Mouse (Mus musculus): ENCODE data around the gene Drg1. TPM values are rescaled to one million over a fixed set of nuclear protein-coding genes. Genes with fewer than 3 reads are reported as not detected.
A peak's percentile ranks its signal among the peaks of the same experiment; 100 is the strongest.
"Not testable (repeated sequence)": the region's sequence is repeated elsewhere in the genome, so short reads cannot be mapped to it uniquely, and the experiment has no call there.

Gene Drg1
- polyA plus RNA-seq, 1 experiment from 2014 or later, result 249 TPM

GRCm38 (mm10) chr11:3163661-3164060 is 102.6 kb downstream of the Drg1 start:
- 73% methylated on average over 3 of the region's 3 CpGs for WGBS
- ATAC-seq (ENCODE audit: low FRiP score, low TSS enrichment); H3K9ac ChIP-seq (replicated peaks; ENCODE audit: low read length): not testable (repeated sequence)

GRCm38 (mm10) chr11:3163122-3163521 is 103.1 kb downstream of the Drg1 start:
- 88% methylated on average over 2 of the region's 2 CpGs for WGBS
- H3K4me1 ChIP-seq (ENCODE audit: insufficient read depth, low read length); H3K4me3 ChIP-seq (ENCODE audit: low read length); H3K4me2 ChIP-seq (replicated peaks; ENCODE audit: low read depth, low read length); H3K36me3 ChIP-seq (ENCODE audit: insufficient read depth, low read length); H3K9ac ChIP-seq (replicated peaks; ENCODE audit: low read length); H3K27ac ChIP-seq (ENCODE audit: low read length); H3K27me3 ChIP-seq (ENCODE audit: insufficient read depth, low read length); ATAC-seq (ENCODE audit: low FRiP score, low TSS enrichment): not testable (repeated sequence)
- H3K9me3 ChIP-seq (ENCODE audit: low read length), result peaks cover 16% of the 10 kb centered on the region

More at GRCm38 (mm10) chr11:3163661-3164060, 102.6 kb downstream of the Drg1 start:
- H3K9me3 ChIP-seq (ENCODE audit: low read length), result peaks cover 16% of the 10 kb centered on the region
- H3K4me1 ChIP-seq (ENCODE audit: insufficient read depth, low read length); H3K4me3 ChIP-seq (ENCODE audit: low read length); H3K4me2 ChIP-seq (replicated peaks; ENCODE audit: low read depth, low read length); H3K27ac ChIP-seq (ENCODE audit: low read length); H3K36me3 ChIP-seq (ENCODE audit: insufficient read depth, low read length); H3K27me3 ChIP-seq (ENCODE audit: insufficient read depth, low read length): not testable (repeated sequence)

GRCm38 (mm10) chr11:3162236-3162897 is 103.8 kb downstream of the Drg1 start:
- H3K9me3 ChIP-seq (ENCODE audit: low read length); H3K27ac ChIP-seq (ENCODE audit: low read length); H3K9ac ChIP-seq (replicated peaks; ENCODE audit: low read length); H3K4me2 ChIP-seq (replicated peaks; ENCODE audit: low read depth, low read length); H3K4me3 ChIP-seq (ENCODE audit: low read length); H3K27me3 ChIP-seq (ENCODE audit: insufficient read depth, low read length); H3K36me3 ChIP-seq (ENCODE audit: insufficient read depth, low read length); H3K4me1 ChIP-seq (ENCODE audit: insufficient read depth, low read length): not testable (repeated sequence)
- ATAC-seq (ENCODE audit: low FRiP score, low TSS enrichment), result peak; percentile 44
- WGBS, result 56% methylated on average over 5 of the region's 5 CpGs

GRCm38 (mm10) chr11:3161370-3161769 is 104.8 kb downstream of the Drg1 start:
- not testable (repeated sequence) for H3K4me3 ChIP-seq (ENCODE audit: low read length); ATAC-seq (ENCODE audit: low FRiP score, low TSS enrichment); H3K9ac ChIP-seq (replicated peaks; ENCODE audit: low read length); H3K27ac ChIP-seq (ENCODE audit: low read length); H3K9me3 ChIP-seq (ENCODE audit: low read length); H3K36me3 ChIP-seq (ENCODE audit: insufficient read depth, low read length); H3K4me2 ChIP-seq (replicated peaks; ENCODE audit: low read depth, low read length); H3K27me3 ChIP-seq (ENCODE audit: insufficient read depth, low read length); H3K4me1 ChIP-seq (ENCODE audit: insufficient read depth, low read length)
- 57% methylated on average over 1 of the region's 2 CpGs for WGBS

- H3K27me3 ChIP-seq (ENCODE audit: insufficient read depth, low read length); H3K36me3 ChIP-seq (ENCODE audit: insufficient read depth, low read length); H3K4me1 ChIP-seq (ENCODE audit: insufficient read depth, low read length); H3K4me2 ChIP-seq (replicated peaks; ENCODE audit: low read depth, low read length); H3K27ac ChIP-seq (ENCODE audit: low read length); ATAC-seq (ENCODE audit: low FRiP score, low TSS enrichment); H3K4me3 ChIP-seq (ENCODE audit: low read length); H3K9ac ChIP-seq (replicated peaks; ENCODE audit: low read length): not testable (repeated sequence)
- peaks cover 11% of the 10 kb centered on the region for H3K9me3 ChIP-seq (ENCODE audit: low read length)
- 92% methylated on average over 4 of the region's 4 CpGs for WGBS
Observed at GRCm38 (mm10) chr11:3158800-3159199, 107.4 kb downstream of the Drg1 start.

- H3K4me3 ChIP-seq (ENCODE audit: low read length); H3K4me2 ChIP-seq (replicated peaks; ENCODE audit: low read depth, low read length); ATAC-seq (ENCODE audit: low FRiP score, low TSS enrichment); H3K36me3 ChIP-seq (ENCODE audit: insufficient read depth, low read length); H3K27ac ChIP-seq (ENCODE audit: low read length); H3K27me3 ChIP-seq (ENCODE audit: insufficient read depth, low read length); H3K9ac ChIP-seq (replicated peaks; ENCODE audit: low read length); H3K4me1 ChIP-seq (ENCODE audit: insufficient read depth, low read length): not testable (repeated sequence)
- WGBS, result 93% methylated on average over 6 of the region's 6 CpGs
- H3K9me3 ChIP-seq (ENCODE audit: low read length), result peaks cover 13% of the 10 kb centered on the region
Observed at GRCm38 (mm10) chr11:3157996-3158395, 108.2 kb downstream of the Drg1 start.

GRCm38 (mm10) chr11:3156991-3157390 is 109.2 kb downstream of the Drg1 start:
- ATAC-seq (ENCODE audit: low FRiP score, low TSS enrichment); H3K4me1 ChIP-seq (ENCODE audit: insufficient read depth, low read length); H3K27ac ChIP-seq (ENCODE audit: low read length); H3K9me3 ChIP-seq (ENCODE audit: low read length); H3K36me3 ChIP-seq (ENCODE audit: insufficient read depth, low read length); H3K4me3 ChIP-seq (ENCODE audit: low read length); H3K4me2 ChIP-seq (replicated peaks; ENCODE audit: low read depth, low read length); H3K9ac ChIP-seq (replicated peaks; ENCODE audit: low read length); H3K27me3 ChIP-seq (ENCODE audit: insufficient read depth, low read length): not testable (repeated sequence)
- WGBS, result 97% methylated on average over 2 of the region's 3 CpGs

- H3K27ac ChIP-seq (ENCODE audit: low read length); H3K4me3 ChIP-seq (ENCODE audit: low read length); H3K4me1 ChIP-seq (ENCODE audit: insufficient read depth, low read length); H3K27me3 ChIP-seq (ENCODE audit: insufficient read depth, low read length); H3K9ac ChIP-seq (replicated peaks; ENCODE audit: low read length); H3K4me2 ChIP-seq (replicated peaks; ENCODE audit: low read depth, low read length): not testable (repeated sequence)
- Histone ChIP-seq H3K36me3 (ENCODE audit: insufficient read depth, low read length) (peaks cover 11% of the 10 kb centered on the region), H3K9me3 (ENCODE audit: low read length) (peaks cover 13% of the 10 kb centered on the region)
- WGBS, result 81% methylated on average over 1 of the region's 1 CpGs
- ATAC-seq (ENCODE audit: low FRiP score, low TSS enrichment), result peak; percentile 35; the same call in 1 of the 2 replicates
Observed at GRCm38 (mm10) chr11:3153666-3154397, 112.4 kb downstream of the Drg1 start.

GRCm38 (mm10) chr11:3151358-3151757 is 114.9 kb downstream of the Drg1 start:
- not testable (repeated sequence) for H3K27me3 ChIP-seq (ENCODE audit: insufficient read depth, low read length); H3K27ac ChIP-seq (ENCODE audit: low read length); H3K9ac ChIP-seq (replicated peaks; ENCODE audit: low read length); H3K4me2 ChIP-seq (replicated peaks; ENCODE audit: low read depth, low read length); H3K4me1 ChIP-seq (ENCODE audit: insufficient read depth, low read length); H3K4me3 ChIP-seq (ENCODE audit: low read length)
- peaks cover 13% of the 10 kb centered on the region for H3K9me3 ChIP-seq (ENCODE audit: low read length)
- WGBS, result 90% methylated on average over 4 of the region's 4 CpGs
- ATAC-seq (ENCODE audit: low FRiP score, low TSS enrichment), result peak; percentile 47; the same call in 1 of the 2 replicates
- peaks cover 11% of the 10 kb centered on the region for H3K36me3 ChIP-seq (ENCODE audit: insufficient read depth, low read length)

- not testable (repeated sequence) for ATAC-seq (ENCODE audit: low FRiP score, low TSS enrichment); H3K4me2 ChIP-seq (replicated peaks; ENCODE audit: low read depth, low read length); H3K4me1 ChIP-seq (ENCODE audit: insufficient read depth, low read length); H3K27ac ChIP-seq (ENCODE audit: low read length); H3K9ac ChIP-seq (replicated peaks; ENCODE audit: low read length); H3K27me3 ChIP-seq (ENCODE audit: insufficient read depth, low read length); H3K4me3 ChIP-seq (ENCODE audit: low read length)
- WGBS, result 96% methylated on average over 12 of the region's 12 CpGs
- H3K36me3 ChIP-seq (ENCODE audit: insufficient read depth, low read length), result peaks cover 11% of the 10 kb centered on the region
- peaks cover 13% of the 10 kb centered on the region for H3K9me3 ChIP-seq (ENCODE audit: low read length)
Observed at GRCm38 (mm10) chr11:3150677-3151003, 115.6 kb downstream of the Drg1 start.
